Mouse (Mus musculus) gastrocnemius, adult 2 months (tissue): Measurements from ENCODE around the gene Atg7. TPM values are rescaled to one million over a fixed set of nuclear protein-coding genes. Genes with fewer than 3 reads are reported as not detected.
A peak's percentile ranks its signal among the peaks of the same experiment; 100 is the strongest.

Experiments
- DNase-seq: peaks from one replicate; pipeline ENCODE4 v3.0.0; 2022
- H3K27ac ChIP-seq: fragments of 200-600 bp; 2 replicates; pipeline ENCODE4 v1.8.1; 2022; ENCODE audit warnings: mild to moderate bottlenecking
- H3K4me3 ChIP-seq: fragments of 200-600 bp; 2 replicates; pipeline ENCODE4 v1.8.1; 2022; ENCODE audit warnings: mild to moderate bottlenecking, moderate library complexity
- CTCF ChIP-seq: fragments of 200-600 bp; IDR thresholded peaks from 2 replicates; pipeline ENCODE4 v1.8.1; 2022; ENCODE audit warnings: antibody characterized with exemption, mild to moderate bottlenecking, moderate library complexity
- intact Hi-C: fragments of 180-260 bp; cut with DNase I; formaldehyde crosslinking; loops from one replicate; pipeline ENCODE4 v1.15.1; 2025
- total RNA-seq, 2 experiments: library from RNA; stranded (reverse); gene quantifications; 2 replicates each; pipeline ENCODE4 v1.2.3; 2021

Atg7 gene
- total RNA-seq, 2 experiments from 2014 or later, result 9.6 to 11.5 TPM

DNA sequence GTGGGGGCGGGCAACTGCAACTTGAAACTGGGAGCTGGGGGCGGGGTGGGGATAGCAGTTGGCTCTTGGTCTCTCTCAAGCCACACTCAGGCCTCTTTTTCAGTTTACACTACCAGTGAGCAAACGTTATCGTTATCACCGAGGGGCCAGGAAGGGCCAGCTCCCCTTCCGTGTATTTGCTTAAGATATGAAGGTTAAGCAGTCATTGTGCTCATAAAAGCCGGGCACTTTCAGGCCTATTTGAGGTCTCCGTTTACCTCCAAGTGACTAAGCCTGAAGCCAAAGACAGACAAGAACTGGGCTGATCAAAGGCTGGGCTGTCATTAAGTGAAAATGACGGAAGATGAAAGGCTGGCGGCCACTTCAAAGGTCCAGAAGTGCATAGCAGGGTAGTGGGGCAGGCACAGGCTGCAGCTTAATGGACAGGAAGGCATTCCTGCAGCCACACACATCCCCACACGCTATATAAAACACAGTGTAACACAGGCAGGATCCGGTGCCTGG, 258.5 kb downstream of the Atg7 start:
- DNase-seq, result no peak
- Histone ChIP-seq H3K27ac (peak overlapping the region; percentile 70), H3K4me3 (peak overlapping the region; percentile 31)
- intact Hi-C loops, result no loop called here
- TF ChIP-seq CTCF, result no peak

DNA sequence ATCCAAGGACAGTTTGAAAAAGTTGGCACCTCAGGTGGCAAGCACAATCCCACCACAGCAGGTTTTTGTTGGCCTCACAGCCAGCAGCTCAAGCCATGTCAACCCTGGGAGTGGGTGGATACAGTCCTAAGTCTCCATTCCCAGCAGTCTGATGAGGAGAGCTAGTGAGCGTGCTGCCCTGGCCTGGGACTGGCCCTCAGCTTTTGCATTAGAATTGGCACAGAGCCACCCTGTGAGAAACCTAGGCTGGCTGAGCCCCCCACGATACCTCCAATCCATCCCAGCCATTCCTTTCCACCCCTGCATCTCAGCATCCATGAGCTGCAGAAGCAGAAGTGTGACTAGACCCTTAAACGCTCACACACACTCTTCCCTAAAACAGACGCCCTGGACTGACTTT, 259.0 kb downstream of the Atg7 start:
- intact Hi-C loops, result no loop called here
- Histone ChIP-seq H3K4me3 (peak overlapping the region; percentile 31), H3K27ac (peak overlapping the region; percentile 70)
- DNase-seq, result no peak
- no peak for TF ChIP-seq CTCF

GRCm38 (mm10) chr6:114904233-114904632, 261.3 kb downstream of the Atg7 start:
- TF ChIP-seq CTCF, result no peak
- H3K4me3 ChIP-seq, result no peak overlapping the region
- intact Hi-C loops, result no loop called here
- DNase-seq, result no peak
- H3K27ac ChIP-seq, result 0 out of 2 replicates have a peak overlapping the region, but pooled peaks have one; percentile 2

DNA sequence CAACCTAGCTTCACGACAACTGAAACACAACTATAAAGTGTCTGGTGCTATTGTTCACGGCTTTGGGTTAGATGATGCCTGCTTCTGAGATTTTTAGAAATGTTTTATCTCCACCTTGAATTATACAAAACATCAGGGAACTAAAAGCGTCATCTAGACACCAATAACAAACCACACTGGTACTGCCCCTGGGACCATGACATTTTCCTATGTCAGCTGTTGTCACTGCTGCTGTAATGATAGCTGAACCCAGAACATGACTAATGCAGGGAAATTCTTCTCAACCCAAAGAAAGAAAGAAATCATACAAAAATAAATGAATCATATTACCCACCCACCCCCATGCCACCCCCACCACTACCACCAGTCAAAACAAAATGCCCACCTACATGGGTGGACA, 261.9 kb downstream of the Atg7 start:
- Histone ChIP-seq H3K27ac (no peak overlapping the region), H3K4me3 (no peak overlapping the region)
- TF ChIP-seq CTCF, result no peak
- intact Hi-C loops, result no loop called here
- no peak for DNase-seq

DNA sequence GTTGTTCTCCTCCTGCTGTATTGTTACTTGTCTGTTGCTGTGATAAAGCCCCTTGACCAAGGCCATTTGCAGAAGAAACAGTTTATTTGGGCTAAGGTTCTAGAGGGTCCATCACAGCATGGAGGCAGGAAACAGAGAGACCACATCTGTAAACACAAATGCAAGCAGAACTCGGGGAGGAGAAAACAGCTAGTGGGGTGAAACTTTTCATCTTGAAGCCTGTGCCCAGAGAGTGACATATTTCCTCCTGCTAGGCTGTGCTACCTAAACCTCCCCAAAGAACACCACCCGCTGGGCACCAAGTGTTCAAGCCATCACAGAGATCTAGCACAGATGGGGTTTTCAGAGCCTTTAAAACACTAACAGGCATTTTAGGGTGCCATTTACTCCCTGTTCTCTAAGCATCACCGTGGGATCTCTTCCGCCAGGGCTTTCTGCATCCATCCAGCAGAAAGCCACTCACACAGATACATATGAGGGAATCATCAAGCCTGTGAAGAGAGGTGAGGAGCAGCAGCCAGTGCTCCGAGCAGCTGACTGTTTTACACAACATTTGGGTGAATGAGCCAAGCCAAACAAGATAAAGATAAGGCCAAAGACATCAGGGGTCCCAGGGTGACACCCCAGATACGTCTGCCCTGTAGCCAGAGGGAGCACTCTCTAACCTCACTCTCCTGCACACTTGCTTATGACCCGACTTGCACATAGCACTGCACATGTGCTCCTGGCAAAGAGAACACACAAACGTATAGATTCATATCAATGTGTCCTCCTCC, 262.5 kb downstream of the Atg7 start:
- intact Hi-C loops, result no loop called here
- no peak for TF ChIP-seq CTCF
- Histone ChIP-seq H3K4me3 (no peak overlapping the region), H3K27ac (no peak overlapping the region)
- DNase-seq, result no peak

DNA sequence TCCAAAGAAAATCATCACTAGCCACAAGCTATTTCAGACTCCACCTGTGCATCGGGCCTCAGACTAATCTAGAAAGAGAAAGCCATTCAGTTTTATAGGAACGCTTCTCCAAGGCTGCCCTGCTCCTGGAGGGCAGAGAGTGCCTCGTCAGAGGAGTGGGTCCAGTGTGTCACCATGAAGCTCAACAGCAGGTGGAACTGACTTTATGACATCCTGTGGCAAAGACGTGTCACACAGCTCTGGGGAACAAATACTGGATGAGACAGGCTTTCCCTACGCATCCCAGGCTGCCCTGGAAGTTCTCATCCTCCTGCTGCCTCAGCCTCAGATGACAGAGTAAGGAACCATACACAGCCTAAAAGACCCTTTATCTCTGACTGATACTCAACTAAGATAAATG, 263.3 kb downstream of the Atg7 start:
- DNase-seq, result no peak
- Histone ChIP-seq H3K27ac (no peak overlapping the region), H3K4me3 (no peak overlapping the region)
- TF ChIP-seq CTCF, result no peak
- intact Hi-C loops, result no loop called here

- Histone ChIP-seq H3K4me3 (no peak overlapping the region), H3K27ac (no peak overlapping the region)
- no peak for TF ChIP-seq CTCF
- intact Hi-C loops, result no loop called here
- DNase-seq, result no peak
Measured at GRCm38 (mm10) chr6:114907459-114907858, 264.6 kb downstream of the Atg7 start.

- H3K4me3 ChIP-seq, result no peak overlapping the region
- intact Hi-C loops, result no loop called here
- no peak for TF ChIP-seq CTCF
- no peak for DNase-seq
- H3K27ac ChIP-seq, result no peak overlapping the region
Measured at GRCm38 (mm10) chr6:114909801-114910200, 266.9 kb downstream of the Atg7 start.

Other genes starting within 250 kb of the Atg7 start
- gene Hrh1, start 245.2 kb upstream of the Atg7 start, total RNA-seq, result under 1 TPM; 0.36 to 0.67 TPM